ENCODE assay signal across 7 mouse cellular contexts in the genomic region with DNA sequence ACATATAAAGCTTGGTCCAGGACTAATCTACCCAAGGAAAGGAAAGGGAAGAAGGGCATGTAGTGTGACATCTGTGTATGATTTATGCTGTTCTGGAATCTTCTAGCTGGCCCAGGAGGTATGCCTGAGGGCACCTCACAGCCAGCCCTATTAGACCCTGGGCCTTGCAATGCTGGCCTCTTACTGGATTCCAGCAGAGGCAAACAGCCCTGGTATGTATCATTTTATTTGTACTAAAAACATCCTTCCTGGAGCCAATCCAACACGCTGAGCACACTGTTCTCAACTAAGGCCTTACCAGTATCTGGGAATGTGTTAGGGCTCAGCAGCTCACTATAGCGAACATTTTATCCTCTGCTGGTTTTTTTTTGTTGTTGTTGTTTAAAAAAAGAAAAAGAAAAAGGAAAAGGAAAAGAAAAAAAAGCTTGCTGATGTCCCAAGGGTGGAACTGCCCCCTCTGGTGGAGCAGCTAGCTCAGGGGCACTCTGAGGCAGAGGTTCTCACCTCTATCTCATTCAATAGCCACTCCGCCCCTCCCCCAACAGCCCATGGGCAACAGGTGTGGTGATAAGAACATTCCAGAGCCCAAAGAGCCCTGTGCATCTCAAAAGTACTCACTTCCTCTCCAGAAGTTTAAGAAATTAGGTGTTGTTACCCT.
DNase-seq lines count a peak whose midpoint lies in the region; ATAC-seq and TF ChIP-seq lines count a peak whose summit lies in the region.

No protein-coding gene starts in this region.

- peak overlapping the region; percentile 70 for H3K27ac ChIP-seq in heart, embryonic 15.5 days
- H3K27ac ChIP-seq in limb, embryonic 14.5 days (replicated peaks; ENCODE audit: low read depth, low read length): no peak overlapping the region
- H3K27ac ChIP-seq in hindbrain, embryonic 11.5 days (ENCODE audit: low read depth, low read length): no peak overlapping the region

- H3K9me3 ChIP-seq in heart, embryonic 15.5 days (replicated peaks): no peaks in the 10 kb centered on the region
- H3K9me3 ChIP-seq in limb, embryonic 14.5 days (ENCODE audit: control insufficient read depth, low read length): no peaks in the 10 kb centered on the region
- H3K9me3 ChIP-seq in hindbrain, embryonic 11.5 days (ENCODE audit: control insufficient read depth, low read length): no peaks in the 10 kb centered on the region

- no peak overlapping the region for H3K9ac ChIP-seq in heart, embryonic 15.5 days
- no peak overlapping the region for H3K9ac ChIP-seq in limb, embryonic 14.5 days (ENCODE audit: low read depth, low read length, severe bottlenecking)
- H3K9ac ChIP-seq in hindbrain, embryonic 11.5 days (ENCODE audit: low read depth, low read length): no peak overlapping the region

- TF ChIP-seq POLR2A in limb, embryonic 14.5 days (IDR thresholded peaks at IDR 0.05; ENCODE audit: borderline replicate concordance, extremely low read depth, insufficient read depth, insufficient read length): no peak

- H3K4me1 ChIP-seq in heart, embryonic 15.5 days (replicated peaks): peaks cover 67% of the 10 kb centered on the region
- peaks cover 33% of the 10 kb centered on the region for H3K4me1 ChIP-seq in limb, embryonic 14.5 days (ENCODE audit: control insufficient read depth, insufficient read depth, low read length)
- peaks cover 8% of the 10 kb centered on the region; the same call in 1 of the 2 replicates for H3K4me1 ChIP-seq in hindbrain, embryonic 11.5 days (replicated peaks; ENCODE audit: control insufficient read depth, insufficient read depth, low read length)

- peak; percentile 27 for DNase-seq in thymus, postnatal 4 days
- DNase-seq in thymus, adult 18-20 months: no peak
- peak; percentile 25 for DNase-seq in limb, embryonic 14.5 days (ENCODE audit: low spot score)
- DNase-seq in testis, postnatal 14 days (ENCODE audit: low spot score): peak; percentile 32
- DNase-seq in hindbrain, embryonic 11.5 days (ENCODE audit: low spot score): no peak
- DNase-seq in right cerebral cortex, postnatal 25 days: no peak

- 45% methylated on average over 3 of the region's 3 CpGs for WGBS in heart, embryonic 15.5 days
- 68% methylated on average over 3 of the region's 3 CpGs for WGBS in limb, embryonic 14.5 days
- WGBS in hindbrain, embryonic 11.5 days: 81% methylated on average over 3 of the region's 3 CpGs

- H3K4me2 ChIP-seq in heart, embryonic 15.5 days: peak overlapping the region; percentile 9; the same call in 1 of the 2 replicates
- no peak overlapping the region for H3K4me2 ChIP-seq in limb, embryonic 14.5 days (replicated peaks; ENCODE audit: low read depth, low read length, severe bottlenecking)
- no peak overlapping the region for H3K4me2 ChIP-seq in hindbrain, embryonic 11.5 days (replicated peaks; ENCODE audit: low read depth, low read length)

- no peaks in the 10 kb centered on the region for H3K36me3 ChIP-seq in heart, embryonic 15.5 days
- peaks cover 4% of the 10 kb centered on the region; the same call in 1 of the 2 replicates for H3K36me3 ChIP-seq in limb, embryonic 14.5 days (ENCODE audit: control insufficient read depth, insufficient read depth, low read length)
- no peaks in the 10 kb centered on the region for H3K36me3 ChIP-seq in hindbrain, embryonic 11.5 days (ENCODE audit: control insufficient read depth, insufficient read depth, low read length)

- no peaks in the 10 kb centered on the region for H3K27me3 ChIP-seq in heart, embryonic 15.5 days
- no peaks in the 10 kb centered on the region for H3K27me3 ChIP-seq in limb, embryonic 14.5 days (ENCODE audit: control insufficient read depth, insufficient read depth, low read length)
- no peaks in the 10 kb centered on the region for H3K27me3 ChIP-seq in hindbrain, embryonic 11.5 days (ENCODE audit: control insufficient read depth, insufficient read depth, low read length)

- H3K4me3 ChIP-seq in heart, embryonic 15.5 days: no peak overlapping the region
- H3K4me3 ChIP-seq in limb, embryonic 14.5 days (replicated peaks; ENCODE audit: low read length): no peak overlapping the region
- H3K4me3 ChIP-seq in hindbrain, embryonic 11.5 days (ENCODE audit: low read depth, low read length): no peak overlapping the region

- peak; percentile 36; the same call in 1 of the 2 replicates for ATAC-seq in heart, embryonic 15.5 days (replicated peaks; ENCODE audit: insufficient number of reproducible peaks, insufficient read depth, low FRiP score, low read depth)
- no peak for ATAC-seq in limb, embryonic 14.5 days (ENCODE audit: low FRiP score, low read depth)
- ATAC-seq in hindbrain, embryonic 11.5 days (ENCODE audit: low FRiP score): no peak

Comparison
In these comparisons a context has a peak if more than half of its experiments do, and no peak if none do; other contexts are left out.
1. DNase-seq: peak in thymus, postnatal 4 days (single experiment), limb, embryonic 14.5 days (single experiment) and testis, postnatal 14 days (single experiment); none in thymus, adult 18-20 months (0 of 2), hindbrain, embryonic 11.5 days (single experiment) and right cerebral cortex, postnatal 25 days (single experiment).